Mouse (Mus musculus): Measurements from ENCODE around the gene Mesp2. TPM values are rescaled to one million over a fixed set of nuclear protein-coding genes. Genes with fewer than 3 reads are reported as not detected.
A peak's percentile ranks its signal among the peaks of the same experiment; 100 is the strongest.

Mesp2 gene
- polyA plus RNA-seq (2015; fragmentation: Nextera tagmentation; extraction: Ambion mirVana) = 0.20 and 0.23 TPM in 2 replicates

DNA sequence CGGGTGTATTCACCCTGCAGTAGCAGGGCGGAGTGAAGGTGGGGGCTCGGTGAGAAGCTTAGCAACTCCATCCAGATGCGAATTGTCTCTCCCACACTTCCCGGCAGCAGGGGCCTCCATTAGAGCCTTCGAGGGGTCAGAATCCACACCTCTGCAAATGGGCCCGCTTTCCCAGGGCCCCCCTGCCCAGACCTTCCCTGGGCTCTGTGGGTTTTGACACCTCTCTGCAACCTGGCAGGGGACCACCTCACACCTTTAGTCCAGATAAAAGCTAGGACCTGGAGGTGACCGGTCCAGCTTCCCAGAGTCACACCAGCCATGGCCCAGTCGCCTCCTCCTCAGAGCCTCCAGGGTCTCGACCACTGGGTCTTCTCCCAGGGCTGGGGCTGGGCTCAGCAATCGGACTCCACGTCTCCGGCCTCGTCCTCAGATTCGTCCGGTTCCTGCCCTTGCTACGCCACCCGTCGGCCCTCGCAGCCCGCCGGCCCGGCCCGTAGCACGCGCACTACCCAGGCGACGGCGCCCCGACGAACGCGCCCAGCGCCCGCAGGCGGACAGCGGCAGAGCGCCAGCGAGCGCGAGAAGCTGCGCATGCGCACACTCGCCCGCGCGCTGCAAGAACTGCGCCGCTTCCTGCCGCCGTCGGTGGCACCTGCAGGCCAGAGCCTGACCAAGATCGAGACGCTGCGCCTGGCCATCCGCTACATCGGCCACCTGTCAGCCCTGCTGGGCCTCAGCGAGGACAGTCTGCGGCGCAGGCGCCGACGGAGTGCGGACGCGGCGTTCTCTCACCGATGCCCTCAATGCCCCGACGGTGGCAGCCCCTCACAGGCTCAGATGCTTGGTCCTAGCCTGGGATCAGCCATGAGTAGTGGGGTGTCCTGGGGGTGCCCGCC is at the start of gene Mesp2:
Gene Mesp2, plus strand, starts transcription at position 117 of the 896 bp plus-strand sequence.
- peaks cover 28% of the 10 kb centered on the region for H3K27me3 ChIP-seq
- no peak within 1 kb of the TSS for H3K27ac ChIP-seq
- no peaks in the 10 kb centered on the region for H3K36me3 ChIP-seq
- H3K4me1 ChIP-seq (replicated peaks) = peaks cover 8% of the 10 kb centered on the region
- H3K9ac ChIP-seq = peak within 1 kb of the TSS; percentile 55
- no peaks in the 10 kb centered on the region for H3K9me3 ChIP-seq (replicated peaks)
- 13% methylated on average over 50 of the region's 71 CpGs for WGBS
- H3K4me3 ChIP-seq = peak within 1 kb of the TSS; percentile 45
- peak within 1 kb of the TSS; percentile 76 for H3K4me2 ChIP-seq
- ATAC-seq (replicated peaks; ENCODE audit: insufficient number of reproducible peaks, insufficient read depth, low FRiP score, low read depth) = peak; percentile 35; the same call in 1 of the 2 replicates

DNA sequence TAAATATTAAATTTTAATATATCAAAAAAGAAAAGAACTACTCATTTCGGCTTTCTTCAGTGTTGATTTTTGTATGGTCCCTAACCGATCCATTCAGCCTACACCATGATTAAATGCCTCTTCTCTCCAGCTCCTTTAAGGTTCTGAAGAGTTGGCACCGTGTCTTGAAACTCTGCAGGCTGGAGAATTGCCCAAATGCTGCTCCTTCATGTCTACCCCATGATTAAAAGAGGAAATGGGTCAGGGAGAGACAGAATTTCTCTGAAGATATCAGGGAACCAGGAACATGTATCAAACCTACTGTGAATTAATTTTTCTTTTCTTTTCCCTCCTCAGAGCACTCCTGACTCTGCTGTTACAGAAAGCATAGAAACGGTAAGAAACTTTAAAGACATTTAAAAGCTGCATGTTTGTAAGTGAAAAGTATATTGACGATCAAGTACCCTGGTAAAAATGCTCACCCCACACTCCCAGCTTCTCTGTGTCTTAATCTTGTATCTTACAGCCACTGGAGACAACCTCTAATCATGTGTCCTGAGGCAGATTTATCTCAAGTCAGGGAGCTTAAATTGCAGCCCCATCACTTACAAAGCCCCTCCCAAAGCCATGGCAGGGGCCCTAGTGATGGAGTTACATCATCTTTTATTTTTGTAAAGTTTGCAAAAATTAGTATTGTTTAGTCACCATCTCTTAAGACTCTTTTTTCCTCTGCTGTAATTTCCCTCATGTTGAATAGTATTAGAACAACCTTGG is 49.2 kb upstream of the Mesp2 start:
- Histone ChIP-seq H3K36me3 (no peaks in the 10 kb centered on the region), H3K4me3 (no peak overlapping the region), H3K4me1 (replicated peaks) (no peaks in the 10 kb centered on the region), H3K9me3 (replicated peaks) (no peaks in the 10 kb centered on the region), H3K27me3 (no peaks in the 10 kb centered on the region), H3K27ac (no peak overlapping the region), H3K4me2 (no peak overlapping the region), H3K9ac (no peak overlapping the region)
- no peak for ATAC-seq (replicated peaks; ENCODE audit: insufficient number of reproducible peaks, insufficient read depth, low FRiP score, low read depth)
- WGBS = 56% methylated on average over 5 of the region's 5 CpGs

DNA sequence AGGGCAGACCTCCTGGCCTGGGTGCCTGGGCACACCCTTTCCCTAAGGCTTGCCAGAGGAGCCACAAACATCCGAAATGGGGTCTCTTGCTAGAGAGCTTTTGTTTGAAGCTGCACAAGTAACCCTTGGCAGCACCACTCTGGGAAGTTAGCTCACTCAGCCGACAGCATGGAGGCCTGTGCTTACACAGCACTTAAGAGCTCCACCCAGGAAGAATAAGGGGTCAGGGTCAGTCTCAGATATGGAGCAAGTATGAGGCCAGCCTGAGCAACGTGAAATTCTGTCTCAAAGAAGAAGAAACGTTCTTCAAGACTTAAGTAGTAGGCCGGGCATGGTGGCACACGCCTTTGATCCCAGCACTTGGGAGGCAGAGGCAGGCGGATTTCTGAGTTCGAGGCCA is 48.4 kb upstream of the Mesp2 start:
- Histone ChIP-seq H3K36me3 (no peaks in the 10 kb centered on the region), H3K4me1 (replicated peaks) (no peaks in the 10 kb centered on the region), H3K27me3 (no peaks in the 10 kb centered on the region), H3K4me3 (no peak overlapping the region), H3K4me2 (no peak overlapping the region), H3K9me3 (replicated peaks) (no peaks in the 10 kb centered on the region), H3K27ac (no peak overlapping the region), H3K9ac (no peak overlapping the region)
- WGBS = 72% methylated on average over 8 of the region's 8 CpGs
- ATAC-seq (replicated peaks; ENCODE audit: insufficient number of reproducible peaks, insufficient read depth, low FRiP score, low read depth) = no peak

DNA sequence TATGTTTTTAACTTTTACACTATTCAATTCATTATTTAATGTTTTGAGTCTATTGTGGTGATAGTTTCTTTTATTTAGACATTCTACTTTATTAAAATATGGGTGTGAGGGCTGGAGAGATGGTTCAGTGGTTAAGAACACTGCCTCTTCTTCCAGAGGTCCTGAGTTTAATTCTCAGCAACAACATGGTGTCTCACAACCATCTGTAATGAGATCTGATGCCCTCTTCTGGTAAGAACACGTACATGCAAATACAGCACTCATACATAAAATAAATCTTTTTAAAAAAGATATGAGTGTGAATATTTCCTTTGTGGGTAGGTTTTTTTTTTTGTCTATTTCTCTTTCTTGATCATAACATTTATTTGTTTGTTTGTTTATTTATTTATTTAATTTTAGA is 44.5 kb upstream of the Mesp2 start:
- no peak overlapping the region for H3K4me2 ChIP-seq
- H3K27me3 ChIP-seq = no peaks in the 10 kb centered on the region
- H3K27ac ChIP-seq = no peak overlapping the region
- no peak overlapping the region for H3K4me3 ChIP-seq
- ATAC-seq (replicated peaks; ENCODE audit: insufficient number of reproducible peaks, insufficient read depth, low FRiP score, low read depth) = no peak
- H3K36me3 ChIP-seq = no peaks in the 10 kb centered on the region
- H3K9ac ChIP-seq = no peak overlapping the region
- H3K4me1 ChIP-seq (replicated peaks) = peaks cover under 1% of the 10 kb centered on the region; the same call in 1 of the 2 replicates
- H3K9me3 ChIP-seq (replicated peaks) = no peaks in the 10 kb centered on the region
- 39% methylated on average over 1 of the region's 1 CpGs for WGBS

DNA sequence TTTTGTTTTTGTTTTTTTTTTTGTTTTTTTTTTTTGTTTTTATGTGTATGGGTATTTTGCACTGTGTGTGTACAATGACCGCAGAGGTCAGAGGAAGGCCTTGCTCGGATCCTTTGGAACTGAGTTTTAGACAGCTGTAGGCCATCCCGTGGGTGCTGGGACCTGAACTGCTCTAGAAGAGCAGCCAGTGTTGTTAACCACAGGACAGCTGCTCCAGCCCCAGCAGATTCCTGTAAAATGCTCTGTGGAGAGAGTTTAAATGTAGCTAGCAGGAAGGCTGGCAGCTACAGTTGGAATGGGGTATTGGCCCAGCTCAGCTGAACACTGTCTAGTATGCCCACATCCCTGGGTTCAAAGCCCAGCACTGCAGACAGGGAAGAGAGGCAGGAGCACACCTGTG is 40.9 kb upstream of the Mesp2 start:
- Histone ChIP-seq H3K27me3 (no peaks in the 10 kb centered on the region), H3K9me3 (replicated peaks) (no peaks in the 10 kb centered on the region), H3K4me1 (replicated peaks) (peaks cover 11% of the 10 kb centered on the region), H3K27ac (no peak overlapping the region), H3K36me3 (no peaks in the 10 kb centered on the region), H3K9ac (no peak overlapping the region), H3K4me2 (no peak overlapping the region), H3K4me3 (no peak overlapping the region)
- 79% methylated on average over 3 of the region's 3 CpGs for WGBS
- no peak for ATAC-seq (replicated peaks; ENCODE audit: insufficient number of reproducible peaks, insufficient read depth, low FRiP score, low read depth)

DNA sequence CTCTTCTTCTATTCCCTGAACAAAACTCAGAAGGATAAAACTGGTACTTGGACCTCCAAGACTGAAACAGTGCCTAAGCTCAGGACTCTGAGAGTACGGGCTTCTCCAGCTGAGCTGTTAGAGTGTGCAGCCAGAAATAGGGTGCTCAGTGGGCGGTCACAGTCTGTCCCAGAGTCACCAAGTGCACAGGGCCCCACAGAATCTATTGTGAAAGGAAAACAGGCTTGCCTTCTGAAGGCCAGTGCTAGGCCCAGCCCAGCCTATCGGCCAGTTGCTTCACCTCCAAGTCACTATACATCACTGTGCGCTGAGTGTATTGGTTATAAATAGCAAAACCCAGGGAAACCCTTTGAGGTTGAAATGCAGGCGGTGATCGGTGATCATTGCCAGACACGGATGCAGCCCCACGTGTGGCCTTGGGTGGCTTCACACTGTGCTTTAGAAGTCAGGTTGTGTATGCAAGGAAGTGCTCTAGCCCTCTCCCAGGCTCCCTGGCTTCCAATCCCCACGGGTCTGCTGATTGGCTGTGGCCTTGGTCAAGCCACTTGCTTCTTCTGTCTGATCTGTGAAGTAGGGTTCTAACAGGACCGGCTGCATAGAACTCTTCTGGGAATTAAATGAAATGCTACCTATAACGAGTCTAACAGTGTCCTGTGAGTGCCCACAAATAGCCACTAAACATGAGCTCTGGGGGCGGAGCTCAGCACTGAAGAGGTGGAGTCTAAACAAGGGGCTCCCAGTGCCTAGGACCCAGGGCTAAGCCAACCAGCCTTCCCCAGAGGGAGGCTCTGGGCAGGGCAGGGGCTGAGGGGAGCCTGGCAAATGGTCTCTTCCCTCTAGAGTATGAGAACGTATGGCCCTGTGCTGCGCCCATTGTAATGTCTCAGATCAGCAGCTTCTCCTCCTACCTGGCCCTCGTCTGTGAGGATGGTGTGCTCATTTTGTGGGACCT is 38.7 kb upstream of the Mesp2 start:
- Histone ChIP-seq H3K4me2 (peak overlapping the region; percentile 15; the same call in 1 of the 2 replicates), H3K27me3 (no peaks in the 10 kb centered on the region), H3K9ac (peak overlapping the region; percentile 33; the same call in 1 of the 2 replicates), H3K4me3 (no peak overlapping the region), H3K27ac (peak overlapping the region; percentile 69), H3K36me3 (no peaks in the 10 kb centered on the region), H3K4me1 (replicated peaks) (peaks cover 11% of the 10 kb centered on the region), H3K9me3 (replicated peaks) (no peaks in the 10 kb centered on the region)
- peak; percentile 58; the same call in 1 of the 2 replicates for ATAC-seq (replicated peaks; ENCODE audit: insufficient number of reproducible peaks, insufficient read depth, low FRiP score, low read depth)
- 35% methylated on average over 15 of the region's 15 CpGs for WGBS

DNA sequence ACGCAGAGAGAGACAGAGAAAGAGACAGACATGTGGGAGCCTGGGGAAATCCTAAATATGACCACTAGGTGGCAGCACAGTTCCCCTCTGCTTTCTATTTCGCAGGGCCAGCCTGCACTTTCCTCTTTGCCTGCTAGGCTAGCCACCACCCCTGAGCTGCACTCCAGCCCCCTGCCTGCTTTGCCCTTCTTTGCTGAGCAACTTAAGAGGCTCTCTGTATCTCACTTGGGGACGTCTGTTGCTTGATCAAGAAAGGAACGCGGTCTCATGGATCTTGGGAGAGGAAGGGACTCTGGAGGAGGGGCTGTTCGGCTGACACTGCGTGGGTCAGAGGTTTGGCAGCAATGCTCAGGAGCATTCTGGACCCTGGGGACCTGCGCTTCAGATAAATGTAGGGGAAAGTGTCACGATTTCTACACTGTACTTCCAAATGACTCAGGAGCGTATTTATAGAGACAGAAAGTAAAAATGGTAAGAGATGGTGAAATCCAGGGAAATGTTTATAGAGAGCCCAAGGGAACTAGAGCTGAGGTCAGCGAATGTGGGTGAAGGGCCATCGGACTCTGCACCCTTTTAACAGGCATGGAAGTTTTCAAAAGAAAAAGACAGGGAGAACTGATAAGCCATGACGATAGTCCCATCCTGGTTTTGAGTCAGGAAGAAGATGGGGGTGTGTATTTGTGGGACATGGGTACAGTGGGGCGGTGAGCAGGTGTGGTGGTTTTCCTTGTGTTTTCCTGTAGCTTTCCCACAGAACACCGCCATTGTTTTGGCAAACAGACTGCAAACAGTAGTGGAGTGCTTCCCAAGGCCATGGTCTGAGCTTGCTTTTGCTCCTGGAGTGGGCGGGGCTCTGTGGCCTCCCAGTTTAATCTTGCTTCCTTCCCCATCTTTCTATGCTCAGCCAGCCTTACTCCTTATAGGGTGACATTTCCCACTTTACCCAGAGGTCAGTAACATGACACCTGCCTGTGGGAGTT is 29.6 kb upstream of the Mesp2 start:
- Histone ChIP-seq H3K4me2 (peak overlapping the region; percentile 67), H3K27me3 (no peaks in the 10 kb centered on the region), H3K4me3 (peak overlapping the region; percentile 43), H3K36me3 (no peaks in the 10 kb centered on the region), H3K4me1 (replicated peaks) (peaks cover 12% of the 10 kb centered on the region), H3K27ac (no peak overlapping the region), H3K9ac (peak overlapping the region; percentile 25), H3K9me3 (replicated peaks) (no peaks in the 10 kb centered on the region)
- WGBS = 24% methylated on average over 16 of the region's 16 CpGs
- peak; percentile 60 for ATAC-seq (replicated peaks; ENCODE audit: insufficient number of reproducible peaks, insufficient read depth, low FRiP score, low read depth)

DNA sequence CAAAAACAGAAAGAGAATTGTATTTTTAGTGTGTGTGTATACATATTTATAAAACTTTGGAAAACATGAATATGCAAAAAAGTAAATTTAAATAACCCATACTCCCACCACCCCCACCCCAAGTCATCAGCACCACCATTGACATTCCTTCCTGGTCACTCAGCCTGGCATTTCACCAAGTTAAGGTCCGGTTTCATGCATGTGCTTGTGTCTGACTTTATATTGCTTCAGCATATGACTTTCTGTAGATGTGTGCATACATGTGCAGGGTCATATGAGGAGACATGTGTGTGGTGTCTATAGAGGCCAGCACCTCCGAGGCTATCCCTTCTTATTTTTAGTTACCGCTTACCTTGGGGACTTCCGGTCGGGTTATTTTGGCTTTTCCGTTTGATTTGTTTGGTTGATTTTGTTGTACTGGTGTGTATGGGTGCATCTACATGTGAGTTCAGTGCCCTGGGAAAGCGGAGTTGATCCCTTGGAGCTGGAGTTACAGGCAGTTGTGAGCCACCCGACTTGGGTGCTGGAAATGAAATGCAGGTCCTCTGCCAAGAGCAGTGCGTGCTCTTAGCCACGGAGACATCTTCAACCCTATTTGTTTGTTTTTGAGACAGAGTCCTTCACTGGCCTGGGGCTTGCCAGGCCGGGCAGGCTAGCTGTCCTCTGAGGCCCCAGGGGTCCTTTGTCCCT is 28.6 kb upstream of the Mesp2 start:
- no peaks in the 10 kb centered on the region for H3K9me3 ChIP-seq (replicated peaks)
- 75% methylated on average over 11 of the region's 11 CpGs for WGBS
- no peak overlapping the region for H3K9ac ChIP-seq
- no peak overlapping the region for H3K4me2 ChIP-seq
- no peaks in the 10 kb centered on the region for H3K36me3 ChIP-seq
- H3K27me3 ChIP-seq = no peaks in the 10 kb centered on the region
- H3K4me1 ChIP-seq (replicated peaks) = peaks cover 15% of the 10 kb centered on the region
- no peak for ATAC-seq (replicated peaks; ENCODE audit: insufficient number of reproducible peaks, insufficient read depth, low FRiP score, low read depth)
- H3K4me3 ChIP-seq = no peak overlapping the region
- H3K27ac ChIP-seq = no peak overlapping the region

DNA sequence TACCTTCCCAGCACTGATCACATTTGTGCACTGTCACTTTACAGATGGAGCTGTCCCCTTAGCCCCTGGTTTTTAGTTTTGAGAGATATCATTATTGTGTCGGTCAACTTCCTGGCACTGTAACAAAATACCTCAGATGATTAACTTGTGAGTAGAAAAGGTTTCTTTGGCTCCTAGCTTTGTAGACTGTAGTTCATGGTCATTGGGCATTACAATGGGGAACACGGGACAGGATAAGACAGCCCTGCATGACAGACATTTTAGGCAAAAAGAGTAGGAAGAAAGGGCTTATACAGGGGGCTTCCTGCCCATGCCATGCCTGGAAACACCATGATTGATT is 28.0 kb upstream of the Mesp2 start:
- Histone ChIP-seq H3K9ac (no peak overlapping the region), H3K9me3 (replicated peaks) (no peaks in the 10 kb centered on the region), H3K4me2 (no peak overlapping the region), H3K27ac (no peak overlapping the region), H3K4me1 (replicated peaks) (peaks cover 15% of the 10 kb centered on the region), H3K4me3 (no peak overlapping the region), H3K36me3 (no peaks in the 10 kb centered on the region), H3K27me3 (peaks cover 4% of the 10 kb centered on the region)
- no peak for ATAC-seq (replicated peaks; ENCODE audit: insufficient number of reproducible peaks, insufficient read depth, low FRiP score, low read depth)
- WGBS = 73% methylated on average over 2 of the region's 2 CpGs
